Mouse (Mus musculus) heart, postnatal 0 days (tissue): ENCODE data around the gene Pitpnm3. TPM values are rescaled to one million over a fixed set of nuclear protein-coding genes. Genes with fewer than 3 reads are reported as not detected.
A peak's percentile ranks its signal among the peaks of the same experiment; 100 is the strongest.

Source experiments
- ATAC-seq: fragments of 200-750 bp; cut with Nextera tagmentation; 2 replicates; pipeline ENCODE4 v1.8.0; 2017; ENCODE audit warnings: low read depth, moderate number of reproducible peaks, moderate library complexity; ENCODE audit not compliant: insufficient read depth
- DNase-seq: peaks from one replicate; pipeline ENCODE4 v3.0.0-alpha.2; 2016; ENCODE audit warnings: low spot score
- H3K27ac ChIP-seq: fragments of 300-500 bp; sonication (generic); 2 replicates; pipeline ENCODE4 v1.5.1; 2014; ENCODE audit warnings: low read depth, mild to moderate bottlenecking
- H3K27me3 ChIP-seq: fragments of 300-500 bp; sonication (generic); 2 replicates; pipeline ENCODE4 v1.6.1; 2014; ENCODE audit warnings: low read length, mixed read lengths; ENCODE audit not compliant: control insufficient read depth, insufficient read depth
- H3K36me3 ChIP-seq: fragments of 300-500 bp; sonication (generic); replicated peaks from 2 replicates; pipeline ENCODE4 v1.6.1; 2014; ENCODE audit warnings: low read length, mixed read lengths; ENCODE audit not compliant: control insufficient read depth, insufficient read depth
- H3K4me1 ChIP-seq: fragments of 300-500 bp; sonication (generic); 2 replicates; pipeline ENCODE4 v1.6.1; 2014; ENCODE audit warnings: antibody characterized with exemption; ENCODE audit not compliant: control insufficient read depth, insufficient read depth
- H3K4me2 ChIP-seq: fragments of 300-500 bp; sonication (generic); 2 replicates; pipeline ENCODE4 v1.6.1; 2014; ENCODE audit warnings: low read depth, mild to moderate bottlenecking, low read length, moderate library complexity
- H3K4me3 ChIP-seq: fragments of 300-500 bp; sonication (generic); 2 replicates; pipeline ENCODE4 v1.5.1; 2014; ENCODE audit warnings: low read depth, low read length
- H3K9ac ChIP-seq: fragments of 300-500 bp; sonication (generic); replicated peaks from 2 replicates; pipeline ENCODE4 v1.6.1; 2014; ENCODE audit warnings: low read depth, low read length, mixed read lengths
- H3K9me3 ChIP-seq: fragments of 300-500 bp; sonication (generic); replicated peaks from 2 replicates; pipeline ENCODE4 v1.6.1; 2016; ENCODE audit warnings: low read length; ENCODE audit not compliant: control insufficient read depth
- CTCF ChIP-seq: IDR thresholded peaks from 2 replicates; pipeline ENCODE4 v1.5.1; 2016; ENCODE audit warnings: antibody characterized with exemption, control low read depth, low read depth
- EP300 ChIP-seq: IDR thresholded peaks from 2 replicates; pipeline ENCODE4 v1.6.1; 2016; ENCODE audit warnings: antibody characterized with exemption, low read depth
- WGBS: fragments of 180-500 bp; shearing (Covaris S2); extraction: QIAGEN DNeasy Blood & Tissue Kit; methylation state at CpG from one replicate; pipeline ENCODE4 v1.1.7; 2014; 5-methylcytosine and 5-hydroxymethylcytosine counted together
- polyA plus RNA-seq: library from polyadenylated mRNA; unstranded; fragments of >200 nt; fragmentation: Nextera tagmentation; extraction: Ambion mirVana; gene quantifications from 2 replicates; pipeline ENCODE4 v1.2.1, GENCODE M21; 2015
- total RNA-seq: library from RNA; depleted of rRNA; stranded (reverse); fragments of >200 nt; gene quantifications from 2 replicates; pipeline ENCODE4 v1.2.3, GENCODE M21; 2014; ENCODE audit warnings: low replicate concordance

Pitpnm3 gene
- total and polyA plus RNA-seq, 2 experiments from 2014 or later: 0.38 to 1.0 TPM

DNA sequence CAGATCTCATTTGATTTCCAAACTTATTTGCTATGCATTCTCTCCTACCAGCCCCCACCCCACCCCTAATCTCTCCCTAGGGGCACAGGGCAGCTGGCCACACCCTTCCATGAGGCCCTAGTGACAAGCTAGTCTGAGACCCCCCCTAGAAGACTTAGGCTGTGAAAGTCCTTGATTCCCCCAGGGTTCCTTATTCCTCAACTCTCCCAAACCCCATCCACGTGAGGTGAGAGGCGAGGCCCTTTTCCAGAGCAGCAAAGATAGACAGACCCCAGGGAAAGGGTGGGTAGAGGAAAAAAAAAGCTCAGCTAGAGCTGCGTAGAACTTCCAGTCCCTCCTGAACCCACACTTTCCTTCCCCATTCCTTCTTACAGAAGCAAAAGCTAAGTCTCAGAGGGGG, 4.7 kb downstream of the Pitpnm3 start:
- peaks cover 17% of the 10 kb centered on the region for H3K27me3 ChIP-seq
- H3K36me3 ChIP-seq: no peaks in the 10 kb centered on the region
- DNase-seq (no peak), ATAC-seq (no peak)
- WGBS: 81% methylated on average over 3 of the region's 3 CpGs
- no peaks in the 10 kb centered on the region for H3K9me3 ChIP-seq
- H3K4me2 ChIP-seq: no peak overlapping the region
- H3K4me1 ChIP-seq: peaks cover 36% of the 10 kb centered on the region
- no peak overlapping the region for H3K9ac ChIP-seq
- H3K4me3 ChIP-seq: no peak overlapping the region
- no peak for TF ChIP-seq CTCF
- no peak for TF ChIP-seq EP300
- H3K27ac ChIP-seq: peak overlapping the region; percentile 91

DNA sequence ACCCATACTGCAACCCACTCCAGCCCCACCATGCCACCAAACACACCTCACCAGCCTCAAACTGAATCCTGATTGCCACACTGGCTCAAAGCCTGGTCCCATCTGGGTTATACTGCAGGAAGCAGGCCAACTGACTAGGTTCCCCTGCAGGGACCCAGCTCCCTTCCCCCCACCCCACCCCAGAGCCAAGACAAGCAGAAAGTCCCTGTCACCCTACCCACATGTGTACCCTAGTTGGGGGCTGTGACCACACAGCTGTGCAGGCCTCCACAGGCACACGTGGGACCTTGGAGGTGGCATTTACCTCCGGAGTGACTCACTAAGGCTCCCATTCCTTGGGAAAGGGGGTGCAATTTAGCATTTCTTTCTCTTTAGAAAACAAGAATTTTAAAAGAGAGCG, 5.1 kb downstream of the Pitpnm3 start:
- WGBS: 61% methylated on average over 3 of the region's 3 CpGs
- no peak for DNase-seq
- ATAC-seq: no peak; the same call in 1 of the 2 replicates
- H3K9ac ChIP-seq: no peak overlapping the region
- no peak overlapping the region for H3K4me2 ChIP-seq
- no peaks in the 10 kb centered on the region for H3K36me3 ChIP-seq
- H3K27ac ChIP-seq: peak overlapping the region; percentile 91
- H3K27me3 ChIP-seq: peaks cover 14% of the 10 kb centered on the region
- peaks cover 36% of the 10 kb centered on the region for H3K4me1 ChIP-seq
- no peak overlapping the region for H3K4me3 ChIP-seq
- H3K9me3 ChIP-seq: no peaks in the 10 kb centered on the region
- TF ChIP-seq CTCF: no peak
- no peak for TF ChIP-seq EP300

DNA sequence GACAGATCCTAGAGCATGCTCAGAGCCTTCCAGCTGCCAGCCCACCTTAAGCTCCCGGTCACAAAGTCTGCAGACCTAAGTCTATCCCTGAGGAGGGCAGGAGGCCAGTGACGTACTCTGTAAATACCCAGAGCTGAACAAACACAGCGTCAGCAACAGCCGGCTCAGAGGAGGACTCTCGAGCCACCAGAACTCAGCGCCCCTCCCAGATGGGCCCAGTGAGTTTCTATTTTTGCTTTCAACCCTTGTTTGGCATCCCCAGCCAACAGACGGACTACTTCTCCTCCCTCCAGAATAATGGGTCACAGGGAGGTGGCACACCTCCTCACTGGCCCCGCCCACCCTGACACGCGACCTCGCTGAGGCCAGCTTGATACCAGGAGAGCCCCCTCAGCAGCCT, 5.6 kb downstream of the Pitpnm3 start:
- TF ChIP-seq EP300 (no peak), CTCF (no peak)
- peak; percentile 86 for DNase-seq
- no peak overlapping the region for H3K4me3 ChIP-seq

DNA sequence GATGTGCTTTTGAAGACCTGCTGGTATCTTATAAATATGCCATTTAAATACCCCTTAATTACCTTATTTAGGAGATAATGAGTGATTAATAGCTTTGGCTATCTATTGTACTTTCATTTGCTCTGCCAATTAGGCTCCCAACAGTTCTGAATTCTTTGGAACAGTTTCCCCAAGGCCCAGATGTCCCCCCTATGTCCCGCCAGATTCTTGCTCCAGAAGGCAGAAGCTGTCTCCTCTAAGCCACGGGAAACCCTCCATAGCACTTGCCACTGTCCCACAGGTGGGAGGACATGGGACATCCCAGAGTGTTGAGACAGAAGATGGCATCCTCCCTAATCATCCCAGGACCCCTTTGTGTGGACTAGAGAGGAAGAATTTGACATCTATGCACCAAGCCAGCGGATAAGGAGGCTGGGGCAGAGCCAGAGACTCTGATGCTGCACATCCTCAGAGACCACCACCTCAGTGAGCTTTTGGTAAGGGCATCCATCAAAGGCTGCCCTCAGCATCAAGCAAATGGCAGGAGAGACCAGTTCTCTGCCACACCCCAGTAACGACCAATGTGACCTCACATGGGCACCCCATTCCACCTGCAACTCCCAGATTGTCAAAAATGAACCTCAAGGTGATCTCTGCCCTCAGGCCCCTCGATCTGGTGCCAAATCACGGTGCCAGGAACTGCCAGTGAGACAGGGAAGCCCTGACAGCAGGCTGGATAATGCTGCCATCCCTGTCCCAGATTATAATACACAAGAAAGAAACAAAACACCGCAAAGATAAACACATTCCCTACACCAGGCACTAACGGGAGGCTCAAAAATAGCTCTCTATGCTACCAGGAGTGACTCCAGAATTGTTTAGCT, 6.3 kb downstream of the Pitpnm3 start:
- Histone ChIP-seq H3K36me3 (no peaks in the 10 kb centered on the region), H3K4me1 (peaks cover 36% of the 10 kb centered on the region), H3K27ac (peak overlapping the region; percentile 91), H3K4me2 (peak overlapping the region; percentile 29), H3K4me3 (no peak overlapping the region), H3K9ac (no peak overlapping the region), H3K9me3 (no peaks in the 10 kb centered on the region), H3K27me3 (peaks cover 3% of the 10 kb centered on the region)
- TF ChIP-seq CTCF: no peak
- no peak for TF ChIP-seq EP300
- ATAC-seq (peak; percentile 15), DNase-seq (no peak)
- WGBS: 45% methylated on average over 8 of the region's 8 CpGs

More for the DNA sequence above, 5.6 kb downstream of the Pitpnm3 start:
- Histone ChIP-seq H3K9me3 (no peaks in the 10 kb centered on the region), H3K27ac (peak overlapping the region; percentile 91), H3K27me3 (peaks cover 10% of the 10 kb centered on the region), H3K36me3 (no peaks in the 10 kb centered on the region), H3K9ac (no peak overlapping the region), H3K4me2 (peak overlapping the region; percentile 29), H3K4me1 (peaks cover 36% of the 10 kb centered on the region)
- peak; percentile 90 for ATAC-seq
- WGBS: 8% methylated on average over 11 of the region's 11 CpGs

- Histone ChIP-seq H3K36me3 (no peaks in the 10 kb centered on the region), H3K9ac (no peak overlapping the region), H3K4me3 (no peak overlapping the region), H3K9me3 (no peaks in the 10 kb centered on the region), H3K27ac (no peak overlapping the region), H3K27me3 (no peaks in the 10 kb centered on the region), H3K4me1 (peaks cover 25% of the 10 kb centered on the region), H3K4me2 (no peak overlapping the region)
- DNase-seq (no peak), ATAC-seq (no peak)
- no peak for TF ChIP-seq EP300
- no peak for TF ChIP-seq CTCF
- WGBS: 80% methylated on average over 5 of the region's 5 CpGs
Observed at GRCm38 (mm10) chr11:72127450-72128189, 8.0 kb downstream of the Pitpnm3 start.
